Mouse (Mus musculus): ENCODE measurements around the gene Kazald1. TPM values are rescaled to one million over a fixed set of nuclear protein-coding genes. Genes with fewer than 3 reads are reported as not detected.
A peak's percentile ranks its signal among the peaks of the same experiment; 100 is the strongest.

Gene Kazald1
- polyA plus RNA-seq (2012; ENCODE audit: insufficient read depth, low replicate concordance), result 0.54 TPM in 1 of 2 replicates, not detected in the other

DNA sequence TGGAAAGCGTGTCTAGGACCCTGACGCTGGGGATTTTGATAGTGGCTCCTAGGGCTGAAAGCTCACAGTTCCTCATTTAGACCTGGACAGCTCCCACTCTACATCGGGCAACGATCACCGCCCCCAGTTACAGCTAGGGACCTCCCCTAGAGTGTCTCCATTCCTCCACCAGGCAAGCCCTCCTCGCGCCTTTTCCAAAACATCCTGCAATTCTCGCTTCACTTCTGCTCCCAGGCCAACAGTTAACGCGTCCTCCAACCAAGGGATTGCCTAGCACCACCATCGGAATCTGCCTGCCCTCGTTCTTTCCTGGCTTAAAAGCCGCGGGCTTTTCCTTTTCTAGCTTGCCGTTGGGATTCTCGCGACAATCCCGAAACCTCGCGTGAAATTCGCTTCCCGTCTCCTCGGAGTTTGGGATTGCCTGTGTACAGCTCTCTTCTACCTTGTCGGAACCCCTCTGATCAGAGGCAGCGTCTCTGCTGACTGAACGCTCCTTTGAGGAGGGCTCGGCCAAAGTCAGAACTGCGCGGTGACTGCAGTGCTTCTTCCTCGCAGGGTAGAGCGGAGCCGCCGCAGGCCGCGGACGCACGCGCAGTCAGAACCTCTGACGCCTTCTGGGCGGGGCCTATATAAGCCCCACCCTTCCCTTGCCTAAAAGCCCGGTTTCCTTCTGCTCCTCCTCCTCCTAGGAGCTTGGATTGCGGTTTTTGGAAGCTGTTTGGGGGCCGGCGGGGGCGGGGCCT lies at the start of gene Kazald1:
Gene Kazald1, plus strand, starts transcription at position 662 of the 743 bp plus-strand sequence.
- Histone ChIP-seq H3K4me1 (peaks cover 84% of the 10 kb centered on the region), H3K9me3 (no peaks in the 10 kb centered on the region), H3K27me3 (replicated peaks) (peaks cover 28% of the 10 kb centered on the region), H3K36me3 (replicated peaks; ENCODE audit: low read length) (no peaks in the 10 kb centered on the region), H3K4me3 (replicated peaks) (peak within 1 kb of the TSS; percentile 97)
- no peak for TF ChIP-seq GATA1 (IDR thresholded peaks at IDR 0.05; ENCODE audit: borderline replicate concordance, low read length)
- TF ChIP-seq FLI1 (IDR thresholded peaks at IDR 0.05; ENCODE audit: low read length), result peak; percentile 35; the same call in 1 of the 2 replicates

DNA sequence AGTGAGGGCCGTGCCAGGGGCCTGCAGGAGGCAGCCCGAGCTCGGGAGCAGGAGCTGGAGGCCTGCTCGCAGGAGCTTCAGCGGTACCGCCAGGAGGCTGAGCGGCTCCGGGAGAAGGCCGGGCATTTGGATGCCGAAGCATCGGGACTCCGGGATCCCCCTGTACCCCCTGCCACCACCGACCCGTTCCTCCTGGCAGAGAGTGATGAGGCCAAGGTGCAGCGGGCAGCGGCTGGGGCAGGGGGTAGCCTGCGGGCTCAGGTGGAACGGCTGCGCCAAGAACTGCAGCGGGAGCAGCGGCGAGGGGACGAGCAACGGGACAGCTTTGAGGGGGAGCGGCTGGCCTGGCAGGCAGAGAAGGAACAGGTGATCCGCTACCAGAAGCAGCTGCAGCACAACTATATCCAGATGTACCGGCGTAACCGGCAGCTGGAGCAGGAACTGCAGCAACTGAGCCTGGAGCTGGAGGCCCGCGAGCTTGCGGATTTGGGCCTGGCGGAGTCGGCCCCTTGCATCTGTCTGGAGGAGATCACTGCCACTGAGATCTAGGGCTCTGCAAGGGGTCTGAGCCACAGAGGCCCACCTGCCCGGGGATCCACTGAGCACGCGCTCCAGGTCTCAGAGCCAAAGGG lies 49.0 kb upstream of the Kazald1 start:
- Histone ChIP-seq H3K4me3 (replicated peaks) (no peak overlapping the region), H3K27me3 (replicated peaks) (peaks cover 7% of the 10 kb centered on the region), H3K9me3 (no peaks in the 10 kb centered on the region), H3K4me1 (peaks cover 42% of the 10 kb centered on the region), H3K36me3 (replicated peaks; ENCODE audit: low read length) (peaks cover 66% of the 10 kb centered on the region)
- TF ChIP-seq FLI1 (IDR thresholded peaks at IDR 0.05; ENCODE audit: low read length), result no peak
- TF ChIP-seq GATA1 (IDR thresholded peaks at IDR 0.05; ENCODE audit: borderline replicate concordance, low read length), result no peak

DNA sequence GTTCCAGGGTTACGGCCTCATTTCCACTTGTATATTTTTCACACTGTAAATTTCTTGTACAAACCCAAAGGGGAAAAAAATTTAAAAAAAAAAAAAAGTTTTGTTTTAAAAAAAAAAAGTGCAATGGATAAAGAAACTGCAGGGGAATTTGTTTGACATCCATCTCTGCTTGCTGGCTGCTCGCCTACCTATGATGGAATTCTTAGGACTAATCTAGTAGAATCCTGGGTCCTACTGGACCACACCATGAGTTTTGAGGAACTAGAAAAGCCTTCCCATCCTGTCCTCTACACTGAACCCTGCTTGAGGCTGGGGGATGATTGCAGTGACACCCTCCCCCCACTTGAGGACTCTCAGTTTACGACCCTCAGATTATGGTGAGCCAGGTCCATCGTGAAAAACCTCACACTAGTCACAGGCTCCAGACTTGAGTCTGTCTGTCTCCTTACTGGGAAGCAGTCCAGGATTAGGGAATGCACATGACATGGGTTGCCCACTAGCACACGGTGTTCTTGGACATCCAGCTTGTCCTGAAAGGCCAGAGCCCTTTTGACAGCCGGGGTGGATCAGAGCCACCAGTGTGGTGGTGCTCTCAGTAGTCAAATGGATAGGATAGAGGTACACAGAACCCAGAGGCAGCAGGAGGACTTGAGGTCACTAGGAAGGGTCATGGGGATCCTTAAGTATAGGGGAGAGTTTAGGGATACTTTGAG lies 47.9 kb upstream of the Kazald1 start:
- Histone ChIP-seq H3K27me3 (replicated peaks) (peaks cover 7% of the 10 kb centered on the region), H3K36me3 (replicated peaks; ENCODE audit: low read length) (peaks cover 56% of the 10 kb centered on the region), H3K4me3 (replicated peaks) (no peak overlapping the region), H3K9me3 (no peaks in the 10 kb centered on the region), H3K4me1 (peaks cover 46% of the 10 kb centered on the region)
- TF ChIP-seq GATA1 (IDR thresholded peaks at IDR 0.05; ENCODE audit: borderline replicate concordance, low read length) (no peak), FLI1 (IDR thresholded peaks at IDR 0.05; ENCODE audit: low read length) (no peak)

DNA sequence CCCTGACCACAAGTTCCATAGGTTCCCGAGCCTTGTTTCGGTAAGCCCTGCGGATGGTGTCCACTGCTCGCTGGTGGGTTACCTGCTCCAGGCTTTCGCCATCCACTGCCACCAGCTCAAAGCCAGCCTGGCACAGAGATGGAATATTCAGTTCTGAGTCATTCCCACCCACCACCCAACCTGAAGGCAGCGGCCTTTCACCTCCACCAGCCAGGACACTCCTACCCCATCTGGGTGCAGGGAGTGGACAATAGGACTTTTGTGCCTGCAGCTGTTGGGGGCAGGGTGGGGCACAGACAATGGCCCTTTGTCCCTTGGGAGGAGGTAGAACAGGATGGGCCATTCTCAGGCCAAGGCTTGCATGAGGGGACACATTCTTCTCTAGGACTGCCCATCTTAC lies 47.2 kb upstream of the Kazald1 start:
- Histone ChIP-seq H3K27me3 (replicated peaks) (peaks cover 7% of the 10 kb centered on the region), H3K4me1 (peaks cover 48% of the 10 kb centered on the region), H3K36me3 (replicated peaks; ENCODE audit: low read length) (peaks cover 49% of the 10 kb centered on the region), H3K9me3 (no peaks in the 10 kb centered on the region), H3K4me3 (replicated peaks) (no peak overlapping the region)
- no peak for TF ChIP-seq GATA1 (IDR thresholded peaks at IDR 0.05; ENCODE audit: borderline replicate concordance, low read length)
- no peak for TF ChIP-seq FLI1 (IDR thresholded peaks at IDR 0.05; ENCODE audit: low read length)

DNA sequence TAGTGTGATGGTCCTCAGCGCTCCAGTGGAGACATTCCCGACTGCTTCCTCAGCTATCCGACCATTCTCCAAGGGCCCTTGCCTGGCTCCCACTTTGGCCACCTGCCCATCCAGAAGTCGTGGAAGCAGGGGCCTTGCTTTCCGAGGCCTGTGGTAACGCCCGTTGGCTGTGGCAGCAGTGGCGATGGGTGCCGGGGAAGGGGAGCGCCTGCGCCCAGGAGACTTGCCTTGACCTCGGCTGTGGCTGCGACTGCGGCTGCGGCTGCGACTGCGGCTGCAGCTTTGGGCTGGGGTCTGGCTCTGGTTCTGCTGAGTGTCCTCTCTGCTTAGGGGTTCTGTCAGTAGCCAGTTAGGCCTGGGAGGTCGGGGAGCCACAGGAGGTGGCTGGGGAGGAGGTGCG lies 46.3 kb upstream of the Kazald1 start:
- Histone ChIP-seq H3K27me3 (replicated peaks) (peaks cover 7% of the 10 kb centered on the region), H3K9me3 (no peaks in the 10 kb centered on the region), H3K4me1 (peaks cover 44% of the 10 kb centered on the region), H3K4me3 (replicated peaks) (no peak overlapping the region), H3K36me3 (replicated peaks; ENCODE audit: low read length) (peaks cover 44% of the 10 kb centered on the region)
- TF ChIP-seq GATA1 (IDR thresholded peaks at IDR 0.05; ENCODE audit: borderline replicate concordance, low read length), result no peak
- no peak for TF ChIP-seq FLI1 (IDR thresholded peaks at IDR 0.05; ENCODE audit: low read length)

DNA sequence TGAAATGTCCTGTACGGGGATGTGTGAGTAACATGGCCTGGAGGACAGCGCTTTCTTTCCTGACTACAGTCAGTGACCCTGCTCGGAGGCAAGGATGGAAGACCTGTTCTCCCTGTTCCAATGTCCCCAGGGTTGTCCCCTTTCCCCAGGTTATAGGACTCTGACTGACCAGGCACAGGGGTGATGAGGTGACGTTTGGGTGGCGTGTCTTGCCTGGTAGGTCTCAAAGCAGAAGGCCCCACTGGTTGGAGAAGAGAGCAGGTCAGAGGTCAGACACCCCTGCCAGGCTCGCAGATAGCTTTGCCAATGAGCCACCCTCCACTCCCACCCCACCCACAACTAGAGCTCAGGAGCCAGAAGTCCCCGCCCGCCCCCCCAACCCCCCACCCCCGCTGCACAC lies 45.5 kb upstream of the Kazald1 start:
- no peaks in the 10 kb centered on the region for H3K9me3 ChIP-seq
- peaks cover 39% of the 10 kb centered on the region for H3K4me1 ChIP-seq
- TF ChIP-seq FLI1 (IDR thresholded peaks at IDR 0.05; ENCODE audit: low read length) (no peak), GATA1 (IDR thresholded peaks at IDR 0.05; ENCODE audit: borderline replicate concordance, low read length) (no peak)
- H3K27me3 ChIP-seq (replicated peaks), result peaks cover 7% of the 10 kb centered on the region
- no peak overlapping the region for H3K4me3 ChIP-seq (replicated peaks)
- peaks cover 37% of the 10 kb centered on the region for H3K36me3 ChIP-seq (replicated peaks; ENCODE audit: low read length)

DNA sequence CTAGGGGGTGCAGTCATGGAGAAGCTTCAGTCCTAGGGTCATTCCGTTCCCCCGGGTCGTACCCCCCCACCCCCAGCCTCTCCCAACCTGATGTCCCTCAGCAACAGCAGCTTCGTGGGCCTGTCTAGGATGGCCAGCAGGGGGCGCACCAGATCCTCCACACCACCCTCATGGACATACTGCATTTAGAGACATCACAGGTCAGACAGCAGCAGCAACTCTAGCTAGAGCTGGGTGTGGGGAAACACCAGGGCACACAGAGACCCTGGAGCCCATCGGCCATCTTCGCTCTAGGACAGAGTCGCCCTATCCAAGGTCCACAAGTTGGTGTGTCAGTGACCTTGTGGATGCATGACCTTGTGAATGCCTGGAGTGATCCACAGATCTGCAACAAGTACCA lies 44.9 kb upstream of the Kazald1 start:
- H3K4me1 ChIP-seq, result peaks cover 36% of the 10 kb centered on the region
- TF ChIP-seq GATA1 (IDR thresholded peaks at IDR 0.05; ENCODE audit: borderline replicate concordance, low read length), result no peak
- TF ChIP-seq FLI1 (IDR thresholded peaks at IDR 0.05; ENCODE audit: low read length), result no peak
- H3K9me3 ChIP-seq, result no peaks in the 10 kb centered on the region
- peak overlapping the region; percentile 91 for H3K4me3 ChIP-seq (replicated peaks)
- H3K36me3 ChIP-seq (replicated peaks; ENCODE audit: low read length), result peaks cover 32% of the 10 kb centered on the region
- H3K27me3 ChIP-seq (replicated peaks), result peaks cover 10% of the 10 kb centered on the region

DNA sequence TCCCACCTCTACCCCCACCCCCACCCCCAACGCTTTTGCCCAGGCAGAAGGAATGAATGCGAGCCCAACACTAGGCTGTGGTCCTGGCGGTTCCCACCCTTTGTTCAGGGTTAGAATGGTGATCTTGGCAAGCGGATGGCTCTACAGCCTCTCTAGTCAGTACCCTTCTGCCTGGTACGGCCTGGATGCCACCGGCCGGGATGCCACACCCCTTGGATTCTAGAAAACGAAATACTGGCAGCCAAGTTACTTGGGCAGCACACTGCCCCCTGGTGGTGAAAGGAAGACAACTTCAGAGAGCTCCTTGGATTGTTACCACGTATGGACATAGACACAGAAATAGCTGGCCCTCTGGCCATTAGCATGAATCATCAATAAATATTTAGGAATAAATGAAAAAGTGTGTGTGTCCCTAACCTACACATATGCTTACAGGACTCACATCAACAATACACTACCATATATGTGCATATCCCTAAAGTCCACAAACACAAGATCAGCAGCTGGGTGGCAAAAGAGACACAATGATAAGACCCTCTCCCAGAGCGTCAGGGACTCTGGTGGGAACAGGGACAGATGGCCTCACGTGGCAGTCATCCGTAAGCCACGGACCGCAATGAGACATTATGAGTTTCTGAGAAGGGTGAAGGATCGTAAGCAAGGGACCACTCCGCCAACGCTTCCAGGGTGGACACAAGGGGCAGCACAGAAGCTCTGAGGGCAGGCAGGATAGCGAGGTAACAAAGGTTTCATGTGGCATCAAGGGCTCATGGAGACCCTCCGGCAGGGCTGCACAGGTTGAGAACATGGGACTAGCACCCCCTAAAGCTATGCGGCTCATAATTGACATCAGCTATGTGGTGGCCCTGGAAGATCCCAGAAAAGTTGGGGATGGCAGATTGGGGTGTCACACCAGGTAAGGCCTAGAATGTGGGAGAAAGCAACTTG lies 44.0 kb upstream of the Kazald1 start:
- peak overlapping the region; percentile 91 for H3K4me3 ChIP-seq (replicated peaks)
- H3K36me3 ChIP-seq (replicated peaks; ENCODE audit: low read length), result peaks cover 23% of the 10 kb centered on the region
- H3K9me3 ChIP-seq, result no peaks in the 10 kb centered on the region
- H3K4me1 ChIP-seq, result peaks cover 36% of the 10 kb centered on the region
- TF ChIP-seq GATA1 (IDR thresholded peaks at IDR 0.05; ENCODE audit: borderline replicate concordance, low read length) (no peak), FLI1 (IDR thresholded peaks at IDR 0.05; ENCODE audit: low read length) (no peak)
- peaks cover 17% of the 10 kb centered on the region for H3K27me3 ChIP-seq (replicated peaks)

DNA sequence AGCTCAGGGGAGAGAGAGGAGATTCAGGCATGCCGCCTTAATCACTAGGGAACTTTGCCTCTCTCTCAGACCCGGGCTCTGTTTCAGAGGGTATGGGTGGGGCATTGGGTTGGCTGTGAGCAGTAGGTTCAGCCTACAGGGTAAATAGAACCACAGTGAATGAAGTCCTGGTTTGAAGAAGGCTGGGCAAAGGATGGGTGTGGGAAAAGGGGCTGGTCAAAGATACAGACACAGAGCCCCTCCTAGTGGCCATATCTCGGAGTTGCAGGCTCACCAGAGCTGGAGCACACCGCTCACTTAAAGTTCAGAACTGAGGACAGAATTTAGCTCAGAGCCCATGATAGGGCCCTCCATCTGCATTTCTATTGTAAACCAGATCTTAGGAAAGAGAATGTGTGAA lies 43.3 kb upstream of the Kazald1 start:
- peaks cover 39% of the 10 kb centered on the region for H3K4me1 ChIP-seq
- no peak for TF ChIP-seq FLI1 (IDR thresholded peaks at IDR 0.05; ENCODE audit: low read length)
- no peak for TF ChIP-seq GATA1 (IDR thresholded peaks at IDR 0.05; ENCODE audit: borderline replicate concordance, low read length)
- H3K9me3 ChIP-seq, result no peaks in the 10 kb centered on the region
- H3K36me3 ChIP-seq (replicated peaks; ENCODE audit: low read length), result peaks cover 16% of the 10 kb centered on the region
- H3K27me3 ChIP-seq (replicated peaks), result peaks cover 23% of the 10 kb centered on the region
- no peak overlapping the region for H3K4me3 ChIP-seq (replicated peaks)

All from megakaryocyte, embryonic 14.5 days (primary cell).